Mouse (Mus musculus): Measurements from ENCODE around the gene Sel1l3. TPM values are rescaled to one million over a fixed set of nuclear protein-coding genes. Genes with fewer than 3 reads are reported as not detected.

The Sel1l3 gene
- total RNA-seq, 2 experiments from 2014 or later = 40.7 to 44.2 TPM

GRCm38 (mm10) chr5:53140158-53140927 is 73.4 kb downstream of the Sel1l3 start:
- DNase-seq = no peak

GRCm38 (mm10) chr5:53139566-53139965 is 74.2 kb downstream of the Sel1l3 start:
- DNase-seq = no peak

GRCm38 (mm10) chr5:53139140-53139539 is 74.6 kb downstream of the Sel1l3 start:
- DNase-seq = no peak

- DNase-seq = no peak
These were observed 75.7 kb downstream of the Sel1l3 start for GRCm38 (mm10) chr5:53138025-53138424.

GRCm38 (mm10) chr5:53135984-53136383 is 77.7 kb downstream of the Sel1l3 start:
- no peak for DNase-seq

GRCm38 (mm10) chr5:53134003-53134402 is 79.7 kb downstream of the Sel1l3 start:
- no peak for DNase-seq

- no peak for DNase-seq
These were observed 89.0 kb downstream of the Sel1l3 start for GRCm38 (mm10) chr5:53124701-53125100.

GRCm38 (mm10) chr5:53123525-53124286 is 90.0 kb downstream of the Sel1l3 start:
- DNase-seq = no peak

GRCm38 (mm10) chr5:53119689-53120088 is 94.0 kb downstream of the Sel1l3 start:
- no peak for DNase-seq

- no peak for DNase-seq
These were observed 95.5 kb downstream of the Sel1l3 start for GRCm38 (mm10) chr5:53118212-53118611.

- no peak for DNase-seq
These were observed 99.0 kb downstream of the Sel1l3 start for GRCm38 (mm10) chr5:53114616-53115267.

- no peak for DNase-seq
These were observed 100.8 kb downstream of the Sel1l3 start for GRCm38 (mm10) chr5:53112942-53113341.

GRCm38 (mm10) chr5:53111036-53111435 is 102.7 kb downstream of the Sel1l3 start:
- DNase-seq = no peak

GRCm38 (mm10) chr5:53110225-53110624 is 103.5 kb downstream of the Sel1l3 start:
- DNase-seq = no peak

- no peak for DNase-seq
These were observed 105.1 kb downstream of the Sel1l3 start for GRCm38 (mm10) chr5:53108668-53109067.

GRCm38 (mm10) chr5:53108026-53108425 is 105.7 kb downstream of the Sel1l3 start:
- no peak for DNase-seq

GRCm38 (mm10) chr5:53106731-53107130 is 107.0 kb downstream of the Sel1l3 start:
- no peak for DNase-seq

GRCm38 (mm10) chr5:53106125-53106524 is 107.6 kb downstream of the Sel1l3 start:
- no peak for DNase-seq

GRCm38 (mm10) chr5:53105716-53106115 is 108.0 kb downstream of the Sel1l3 start:
- DNase-seq = no peak

GRCm38 (mm10) chr5:53104177-53104855 is 109.4 kb downstream of the Sel1l3 start:
- DNase-seq = no peak

GRCm38 (mm10) chr5:53101848-53102473 is 111.8 kb downstream of the Sel1l3 start:
- no peak for DNase-seq

GRCm38 (mm10) chr5:53091331-53091730 is 122.4 kb downstream of the Sel1l3 start:
- no peak for DNase-seq

Data from layer of hippocampus, postnatal 36 days (tissue).